Mouse (Mus musculus): Measurements from ENCODE around the gene Clec10a. TPM values are rescaled to one million over a fixed set of nuclear protein-coding genes. Genes with fewer than 3 reads are reported as not detected.

Clec10a gene
- total RNA-seq (2023): not detected

DNA sequence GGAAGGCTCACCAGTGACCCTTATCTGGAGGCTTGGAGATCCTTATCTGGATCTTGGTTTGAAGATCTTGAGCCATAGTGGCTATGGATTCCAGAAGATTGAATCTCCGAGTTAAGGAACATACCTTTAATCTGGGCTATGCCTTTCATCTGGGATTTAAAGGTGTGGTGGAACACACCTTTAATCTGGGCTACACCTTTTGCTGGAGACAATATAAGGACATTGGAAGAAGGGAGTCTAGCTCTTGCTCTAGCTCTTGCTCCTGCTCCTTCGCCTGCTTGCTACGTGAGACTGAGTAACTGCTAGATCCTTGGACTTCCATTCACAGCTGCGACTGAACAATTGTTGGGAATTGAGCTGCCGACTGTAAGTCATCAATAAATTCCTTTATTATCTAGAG is at the start of gene Clec10a:
Gene Clec10a, plus strand, starts transcription at position 301 of the 400 bp plus-strand sequence.

GRCm38 (mm10) chr11:70129926-70130379 is 26.0 kb upstream of the Clec10a start, which contains the start of gene Mgl2:
Gene Mgl2 (plus strand): TSS chr11:70130329.

DNA sequence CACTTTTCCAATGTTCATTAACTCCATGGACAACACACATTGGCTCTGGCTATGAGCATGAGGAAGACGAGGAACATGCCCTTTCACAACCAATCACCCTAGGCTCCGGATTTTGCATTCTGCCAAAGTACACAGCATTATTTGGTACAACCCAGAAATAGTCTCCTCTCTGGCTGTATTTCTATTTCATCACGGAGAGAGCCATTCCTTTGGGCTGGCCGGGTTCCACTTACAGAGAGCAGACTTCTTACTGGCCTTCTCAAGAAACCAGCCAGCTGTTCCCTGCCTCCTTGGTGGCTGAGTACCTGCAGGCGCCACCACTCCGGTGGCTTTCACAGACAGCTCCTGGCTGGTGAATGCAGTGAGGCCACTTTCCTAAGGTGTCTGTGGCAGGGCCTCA is 56.4 kb downstream of the Clec10a start, which contains the start of gene Slc16a11:
Gene Slc16a11, plus strand, starts transcription at position 330 of the 400 bp plus-strand sequence.

Other genes starting within 250 kb of the Clec10a start
- gene Gps2, start 242.3 kb upstream of the Clec10a start, total RNA-seq (2023): 100 to 1,000 TPM; 148 to 150 TPM
- 100 to 1,000 TPM; 355 to 387 TPM for gene Eif5a, start 234.2 kb upstream of the Clec10a start, total RNA-seq (2023)
- gene Ybx2, start 220.4 kb upstream of the Clec10a start, total RNA-seq (2023): not detected
- gene Slc2a4, start 208.0 kb upstream of the Clec10a start, total RNA-seq (2023): not detected
- gene Cldn7, start 191.4 kb upstream of the Clec10a start, total RNA-seq (2023): not detected
- 100 to 1,000 TPM; 111 to 123 TPM for gene Ctdnep1, start 175.0 kb upstream of the Clec10a start, total RNA-seq (2023)
- 10 to 100 TPM; 38.4 to 50.9 TPM for gene Elp5, start 173.7 kb upstream of the Clec10a start, total RNA-seq (2023)
- gene Gabarap, start 165.1 kb upstream of the Clec10a start, total RNA-seq (2023): 100 to 1,000 TPM; 291 to 311 TPM
- gene Phf23, start 160.4 kb upstream of the Clec10a start, total RNA-seq (2023): 10 to 100 TPM; 59.7 to 74.6 TPM
- 10 to 100 TPM; 47.8 to 61.1 TPM for gene Dvl2, start 155.6 kb upstream of the Clec10a start, total RNA-seq (2023)
- 10 to 100 TPM; 58.2 to 58.6 TPM for gene Acadvl, start 140.8 kb upstream of the Clec10a start, total RNA-seq (2023)
- gene Dlg4, start 139.3 kb upstream of the Clec10a start, total RNA-seq (2023): 1 to 10 TPM; 1.9 to 4.5 TPM
- gene Asgr1, start 102.1 kb upstream of the Clec10a start, total RNA-seq (2023): not detected
- not detected for gene Asgr2, start 63.6 kb upstream of the Clec10a start, total RNA-seq (2023)
- gene Mgl2, start 25.9 kb upstream of the Clec10a start, total RNA-seq (2023): not detected
- not detected for gene Slc16a11, start 56.6 kb downstream of the Clec10a start, total RNA-seq (2023)
- 1 to 10 TPM; 2.9 to 3.7 TPM for gene Slc16a13, start 64.9 kb downstream of the Clec10a start, total RNA-seq (2023)
- gene Bcl6b, start 73.6 kb downstream of the Clec10a start, total RNA-seq (2023): under 1 TPM; 0.46 to 0.77 TPM
- 10 to 100 TPM; 63.0 to 69.8 TPM for gene 0610010K14Rik, start 81.7 kb downstream of the Clec10a start, total RNA-seq (2023)
- 1 to 10 TPM; 2.9 to 5.9 TPM for gene Gm21988, start 83.6 kb downstream of the Clec10a start, total RNA-seq (2023)
- 10 to 100 TPM; 74.6 to 87.0 TPM for gene Rnasek, start 83.6 kb downstream of the Clec10a start, total RNA-seq (2023)
- gene Alox12, start 99.2 kb downstream of the Clec10a start, total RNA-seq (2023): under 1 TPM in 1 of 2 experiments, not detected in 1; 0.52 TPM
- gene Alox12e, start 166.4 kb downstream of the Clec10a start, total RNA-seq (2023): not detected
- not detected for gene Alox15, start 195.8 kb downstream of the Clec10a start, total RNA-seq (2023)

Data from B cell, adult 67 days (primary cell).